Mouse (Mus musculus) lung, embryonic 15.5 days (tissue): ENCODE measurements around the gene Zfp961. TPM values are rescaled to one million over a fixed set of nuclear protein-coding genes. Genes with fewer than 3 reads are reported as not detected.
"Not testable (repeated sequence)": the region's sequence is repeated elsewhere in the genome, so short reads cannot be mapped to it uniquely, and the experiment has no call there.

Source experiments
- ATAC-seq: fragments of 200-750 bp; cut with Nextera tagmentation; 2 replicates; pipeline ENCODE4 v1.8.0; 2017; ENCODE audit warnings: moderate number of reproducible peaks, borderline replicate concordance; ENCODE audit not compliant: low FRiP score, low TSS enrichment; ENCODE audit errors: extremely low read depth
- H3K27ac ChIP-seq: fragments of 300-500 bp; sonication (generic); 2 replicates; pipeline ENCODE4 v1.5.1; 2015; ENCODE audit warnings: moderate library complexity, mild to moderate bottlenecking, inconsistent platforms
- H3K27me3 ChIP-seq: fragments of 300-500 bp; sonication (generic); 2 replicates; pipeline ENCODE4 v1.6.1; 2015; ENCODE audit warnings: inconsistent platforms
- H3K36me3 ChIP-seq: fragments of 300-500 bp; sonication (generic); 2 replicates; pipeline ENCODE4 v1.6.1; 2015; ENCODE audit warnings: inconsistent platforms
- H3K4me1 ChIP-seq: fragments of 300-500 bp; sonication (generic); 2 replicates; pipeline ENCODE4 v1.6.1; 2015; ENCODE audit warnings: inconsistent platforms
- H3K4me2 ChIP-seq: fragments of 300-500 bp; sonication (generic); 2 replicates; pipeline ENCODE4 v1.6.1; 2015; ENCODE audit warnings: inconsistent platforms, mild to moderate bottlenecking, moderate library complexity
- H3K4me3 ChIP-seq: fragments of 300-500 bp; sonication (generic); 2 replicates; pipeline ENCODE4 v1.5.1; 2015; ENCODE audit warnings: mild to moderate bottlenecking, inconsistent platforms
- H3K9ac ChIP-seq: fragments of 300-500 bp; sonication (generic); 2 replicates; pipeline ENCODE4 v1.6.1; 2015; ENCODE audit warnings: inconsistent platforms
- H3K9me3 ChIP-seq: fragments of 300-500 bp; sonication (generic); 2 replicates; pipeline ENCODE4 v1.6.1; 2016; ENCODE audit warnings: inconsistent platforms
- WGBS: fragments of 180-500 bp; shearing (Covaris S2); methylation state at CpG from one replicate; pipeline ENCODE4 v1.1.7; 2015; 5-methylcytosine and 5-hydroxymethylcytosine counted together
- polyA plus RNA-seq: library from polyadenylated mRNA; unstranded; fragments of >200 nt; fragmentation: Nextera tagmentation; extraction: Ambion mirVana; gene quantifications from 2 replicates; pipeline ENCODE4 v1.2.1, GENCODE M21; 2015

Zfp961 gene
- 21.4 and 22.3 TPM in 2 replicates for polyA plus RNA-seq

DNA sequence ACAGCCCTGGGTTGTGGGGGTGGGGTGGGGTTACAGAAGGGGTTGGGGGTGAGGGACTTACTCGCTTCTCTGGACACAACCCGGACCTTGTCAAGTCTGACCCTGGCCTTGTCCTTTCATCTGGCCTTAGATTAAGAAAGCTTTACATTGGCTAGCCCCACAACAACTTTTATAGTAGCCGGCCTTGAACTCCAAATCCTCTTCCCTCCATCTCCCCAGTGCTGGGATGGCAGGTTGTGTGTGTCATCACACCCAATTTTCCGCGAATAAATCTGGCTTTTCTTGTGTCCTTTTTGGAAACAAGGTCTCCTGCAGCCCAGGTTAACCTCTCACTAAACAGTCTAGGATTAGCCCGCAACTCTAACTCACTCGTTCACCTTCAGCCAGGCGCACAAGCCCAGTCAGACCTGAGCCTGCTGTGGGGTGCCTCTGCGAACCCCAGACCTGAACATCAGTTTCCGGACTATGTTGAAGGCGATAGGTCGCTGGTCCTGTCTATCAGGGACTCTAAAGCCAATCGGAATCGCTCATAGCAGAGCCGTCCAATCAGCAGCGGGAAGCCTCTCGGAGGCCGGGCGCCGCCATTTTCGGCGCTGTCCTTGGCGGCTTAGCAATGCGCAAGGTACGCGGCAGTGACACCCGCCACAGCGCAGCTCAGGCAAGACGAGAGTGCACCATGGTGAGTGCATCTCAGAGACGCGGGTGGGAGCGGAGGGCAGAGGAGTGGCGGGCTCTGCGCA, at the start of gene Zfp961:
Zfp961 (plus strand) TSS at position 557 of the 740 bp plus-strand sequence.
- no peaks in the 10 kb centered on the region for H3K27me3 ChIP-seq
- H3K9ac ChIP-seq, result peak within 1 kb of the TSS; percentile 69
- 0 out of 2 replicates have a peak, but pooled peaks cover 8% of the 10 kb centered on the region for H3K9me3 ChIP-seq
- peak within 1 kb of the TSS; percentile 84 for H3K4me3 ChIP-seq
- WGBS, result 3% methylated on average over 34 of the region's 34 CpGs
- H3K27ac ChIP-seq, result peak within 1 kb of the TSS; percentile 89
- peak within 1 kb of the TSS; percentile 65 for H3K4me2 ChIP-seq
- H3K4me1 ChIP-seq, result peaks cover 14% of the 10 kb centered on the region; the same call in 1 of the 2 replicates
- ATAC-seq, result peak; percentile 100
- peaks cover 14% of the 10 kb centered on the region; the same call in 1 of the 2 replicates for H3K36me3 ChIP-seq

DNA sequence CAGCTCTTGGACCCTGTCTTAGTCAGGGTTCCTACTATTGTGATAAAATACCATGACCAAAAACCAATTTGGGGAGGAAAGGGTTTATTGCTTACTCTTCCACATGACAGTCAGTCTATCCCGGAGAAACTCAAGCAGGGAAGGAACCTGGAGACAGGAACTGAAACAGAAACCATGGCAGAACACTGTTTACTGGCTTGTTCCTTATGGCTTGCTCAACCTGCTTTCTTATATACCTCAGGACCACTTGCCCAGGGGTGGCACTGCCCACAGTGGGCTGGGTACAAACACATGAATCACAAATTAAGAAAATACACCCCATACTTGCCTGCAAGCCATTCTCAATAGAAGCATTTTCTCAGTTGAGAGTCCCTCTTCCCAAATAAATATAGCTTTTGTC, 47.8 kb upstream of the Zfp961 start:
- H3K9ac ChIP-seq, H3K4me1 ChIP-seq, H3K4me2 ChIP-seq, H3K36me3 ChIP-seq, H3K27me3 ChIP-seq, ATAC-seq, H3K27ac ChIP-seq, H3K9me3 ChIP-seq, H3K4me3 ChIP-seq: not testable (repeated sequence)
- 58% methylated on average over 1 of the region's 1 CpGs for WGBS

DNA sequence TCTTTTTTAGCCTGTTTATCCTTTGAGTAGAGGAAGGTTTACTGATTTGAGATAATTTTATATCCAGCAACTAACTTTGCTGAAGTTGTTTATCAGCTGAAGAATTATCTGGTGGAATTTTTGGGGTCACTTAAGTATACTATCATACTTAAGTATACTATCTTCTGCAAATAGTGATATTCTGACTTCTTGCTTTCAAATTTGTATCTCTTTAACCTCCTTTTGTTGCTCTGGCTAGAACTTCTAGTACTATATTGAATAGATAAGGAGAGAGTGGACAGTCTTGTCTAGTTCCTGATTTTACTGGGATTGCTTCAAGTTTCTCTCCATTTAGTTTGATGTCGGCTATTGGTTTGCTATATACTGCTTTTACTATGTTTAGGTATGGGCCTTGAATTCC, 44.0 kb upstream of the Zfp961 start:
- H3K4me3 ChIP-seq, result no peak overlapping the region
- H3K9me3 ChIP-seq, result no peaks in the 10 kb centered on the region
- no peak overlapping the region for H3K27ac ChIP-seq
- no peaks in the 10 kb centered on the region for H3K27me3 ChIP-seq
- WGBS, result 88% methylated on average over 1 of the region's 1 CpGs
- H3K36me3 ChIP-seq, result no peaks in the 10 kb centered on the region
- H3K9ac ChIP-seq, result no peak overlapping the region
- no peaks in the 10 kb centered on the region for H3K4me1 ChIP-seq
- no peak for ATAC-seq
- H3K4me2 ChIP-seq, result no peak overlapping the region

DNA sequence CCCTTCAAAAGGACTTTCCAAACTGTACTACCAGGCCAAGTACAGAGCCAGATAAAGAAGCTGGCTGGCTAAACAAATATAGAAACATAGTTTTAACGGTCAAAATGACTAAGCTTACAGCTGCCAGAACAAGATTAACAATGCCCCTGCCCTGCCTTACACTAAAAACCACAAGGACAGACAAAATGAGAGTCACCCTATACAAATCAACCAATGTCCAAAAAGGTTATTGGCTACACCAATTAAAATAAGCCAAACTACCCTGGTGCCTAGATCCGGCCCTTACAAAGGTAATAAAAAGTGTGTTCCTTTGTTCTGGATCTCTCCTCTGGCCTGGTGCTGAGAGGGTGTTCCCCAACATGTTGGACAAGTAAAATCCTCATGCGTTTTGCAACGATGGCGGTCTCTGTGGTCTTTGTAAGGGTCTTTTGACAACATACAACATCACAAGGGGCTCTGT, 43.0 kb upstream of the Zfp961 start:
- Histone ChIP-seq H3K9me3 (no peaks in the 10 kb centered on the region), H3K4me1 (no peaks in the 10 kb centered on the region), H3K4me2 (peak overlapping the region; percentile 59), H3K9ac (no peak overlapping the region), H3K36me3 (no peaks in the 10 kb centered on the region), H3K27me3 (no peaks in the 10 kb centered on the region), H3K4me3 (peak overlapping the region; percentile 83), H3K27ac (0 out of 2 replicates have a peak overlapping the region, but pooled peaks have one; percentile 96)
- ATAC-seq, result no peak
- WGBS, result 93% methylated on average over 5 of the region's 5 CpGs

DNA sequence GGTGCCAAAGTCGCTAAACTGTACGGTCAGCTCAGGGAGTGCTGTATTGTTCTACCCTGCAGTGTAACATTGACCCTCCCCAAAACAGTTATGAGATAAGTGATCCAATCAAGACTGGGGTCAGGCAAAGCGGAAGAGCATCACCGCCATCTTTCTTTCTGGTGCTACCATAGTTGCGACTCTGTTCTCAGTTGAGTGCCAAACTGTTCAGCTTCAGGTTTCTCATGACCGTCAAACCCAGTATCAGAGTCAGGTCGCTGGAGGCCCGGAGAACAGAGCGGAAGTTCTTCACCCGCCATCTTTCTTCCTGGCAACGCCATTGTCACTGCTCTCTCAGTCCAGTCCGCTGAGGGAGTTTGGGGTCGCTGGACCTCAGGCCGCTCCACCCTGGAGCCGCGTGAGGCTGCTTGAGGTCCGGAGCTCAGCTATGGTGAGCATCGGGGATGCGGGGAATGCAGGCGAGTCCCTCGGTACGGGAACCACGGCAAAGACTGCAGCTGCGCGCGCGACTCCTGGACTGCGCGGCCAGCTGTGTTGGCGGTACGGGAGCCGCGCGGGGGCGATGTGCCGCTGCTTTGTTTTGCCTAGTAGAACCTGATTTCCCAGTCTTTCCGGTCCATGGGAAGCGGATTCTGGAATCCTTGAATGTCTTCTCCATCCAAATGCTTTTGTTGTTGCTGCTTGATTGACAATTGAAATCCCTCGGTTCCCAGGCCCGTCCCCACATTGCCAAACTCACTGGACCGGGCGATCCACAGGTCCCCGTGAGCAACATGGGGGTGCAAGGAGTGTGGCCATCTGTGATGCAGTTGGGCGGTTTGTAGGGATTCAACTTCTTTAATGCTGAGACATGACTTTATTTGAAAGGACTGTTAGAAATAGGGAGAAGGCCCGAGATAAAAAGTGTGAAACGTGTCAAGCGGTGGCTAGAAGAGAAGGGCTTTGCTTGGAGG, 42.3 kb upstream of the Zfp961 start, which contains the start of the genes Zfp882 and Zfp617:
Zfp882 (plus strand) TSS at position 300 of the 953 bp plus-strand sequence.
Zfp617 (plus strand) TSS at position 327 of the 953 bp plus-strand sequence.
- peak within 1 kb of the TSS; percentile 83 for H3K4me3 ChIP-seq
- 5% methylated on average over 47 of the region's 47 CpGs for WGBS
- peaks cover 2% of the 10 kb centered on the region; the same call in 1 of the 2 replicates for H3K36me3 ChIP-seq
- H3K9me3 ChIP-seq, result no peaks in the 10 kb centered on the region
- peak within 1 kb of the TSS; percentile 96 for H3K27ac ChIP-seq
- H3K4me2 ChIP-seq, result peak within 1 kb of the TSS; percentile 59
- peak within 1 kb of the TSS; percentile 91 for H3K9ac ChIP-seq
- no peaks in the 10 kb centered on the region for H3K4me1 ChIP-seq
- ATAC-seq, result peak; percentile 96
- H3K27me3 ChIP-seq, result no peaks in the 10 kb centered on the region

DNA sequence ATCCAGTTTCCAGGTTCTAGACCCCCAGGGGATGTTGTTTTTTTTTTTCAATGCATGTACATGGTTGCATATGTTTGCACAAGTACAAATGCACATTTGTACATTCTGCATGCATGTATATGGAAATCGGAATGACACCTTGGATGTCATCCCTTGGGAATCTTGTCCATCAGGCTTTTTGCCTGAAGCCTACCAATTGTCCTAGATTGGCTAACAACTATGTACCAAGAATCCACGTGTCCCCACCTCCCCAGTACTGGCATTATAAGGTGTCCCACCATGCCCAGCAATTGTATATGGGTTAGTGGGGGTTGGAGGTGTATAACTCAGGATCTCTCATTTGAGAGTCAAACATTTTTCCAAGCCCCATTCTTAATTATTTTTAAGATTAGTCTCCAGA, 38.6 kb upstream of the Zfp961 start:
- Histone ChIP-seq H3K4me2 (no peak overlapping the region), H3K9ac (no peak overlapping the region), H3K36me3 (peaks cover 15% of the 10 kb centered on the region; the same call in 1 of the 2 replicates), H3K27ac (no peak overlapping the region), H3K4me3 (no peak overlapping the region), H3K4me1 (no peaks in the 10 kb centered on the region), H3K9me3 (no peaks in the 10 kb centered on the region), H3K27me3 (no peaks in the 10 kb centered on the region)
- WGBS, result 79% methylated on average over 2 of the region's 2 CpGs
- no peak for ATAC-seq

DNA sequence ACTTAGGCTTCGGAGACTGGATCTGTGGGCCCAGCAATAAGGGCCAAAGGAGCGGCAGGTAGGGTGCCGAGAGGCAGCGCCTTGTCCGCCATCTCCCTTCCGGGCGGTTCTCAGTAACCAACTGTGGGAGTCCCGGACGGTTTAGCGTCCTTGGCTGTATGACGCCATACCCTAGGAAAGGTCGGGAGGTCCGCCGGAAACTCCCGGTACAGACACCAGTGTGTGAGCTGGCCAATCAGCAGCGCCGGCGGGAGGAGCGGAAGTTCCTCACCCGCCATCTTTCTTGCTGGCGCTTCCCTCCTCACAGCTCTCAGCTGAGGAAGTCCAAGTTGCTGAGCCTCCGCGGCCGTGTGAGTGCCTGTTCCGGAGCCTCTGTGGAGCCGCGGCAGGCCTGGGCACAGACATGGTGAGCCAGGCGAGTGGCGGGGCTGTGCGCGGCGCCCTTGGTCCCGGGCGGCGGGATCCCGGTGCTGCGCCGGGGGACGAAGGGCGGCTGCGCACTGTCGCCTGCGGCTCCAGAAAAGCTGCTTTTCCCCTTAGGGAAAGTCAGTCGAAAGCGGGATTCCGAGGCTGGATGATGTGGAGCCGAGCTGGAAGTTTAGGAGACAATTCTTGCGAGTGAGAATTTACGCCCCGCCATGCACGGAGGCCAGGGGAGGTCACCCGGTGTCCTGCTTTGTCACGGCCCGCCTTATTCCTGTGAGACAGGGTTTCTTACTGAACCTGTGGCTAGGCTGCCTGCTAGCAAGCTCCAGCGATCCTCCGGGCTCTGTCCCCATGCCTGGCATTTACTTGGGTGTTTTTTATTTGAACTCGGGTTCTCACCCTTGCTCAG, 28.1 kb upstream of the Zfp961 start:
- Histone ChIP-seq H3K4me1 (peaks cover 8% of the 10 kb centered on the region), H3K4me2 (peak overlapping the region; percentile 65), H3K36me3 (no peaks in the 10 kb centered on the region), H3K9me3 (no peaks in the 10 kb centered on the region), H3K27ac (peak overlapping the region; percentile 99), H3K4me3 (peak overlapping the region; percentile 62), H3K9ac (peak overlapping the region; percentile 77), H3K27me3 (no peaks in the 10 kb centered on the region)
- under 1% methylated on average over 55 of the region's 57 CpGs for WGBS
- ATAC-seq, result peak; percentile 100

DNA sequence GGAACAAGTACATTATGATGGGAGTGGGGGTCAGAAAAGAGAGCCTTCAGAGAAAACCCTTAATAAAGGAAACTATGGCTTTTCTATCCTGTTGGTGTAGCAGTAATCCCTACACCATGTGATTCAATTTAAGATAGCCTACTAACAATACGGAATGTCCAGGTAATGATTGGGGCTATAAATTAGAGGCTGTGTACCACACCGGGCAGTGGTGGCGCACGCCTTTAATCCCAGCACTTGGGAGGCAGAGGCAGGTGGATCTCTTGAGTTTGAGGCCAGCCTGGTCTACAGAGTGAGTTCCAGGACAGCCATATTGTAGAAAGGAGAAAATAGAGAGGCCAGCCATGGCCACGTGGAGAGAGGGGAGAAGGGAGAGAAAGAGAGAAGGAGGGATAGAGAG, 25.0 kb upstream of the Zfp961 start:
- H3K4me3 ChIP-seq, result no peak overlapping the region
- no peak for ATAC-seq
- no peaks in the 10 kb centered on the region for H3K27me3 ChIP-seq
- H3K36me3 ChIP-seq, result peaks cover 21% of the 10 kb centered on the region
- 96% methylated on average over 5 of the region's 5 CpGs for WGBS
- H3K4me2 ChIP-seq, result no peak overlapping the region
- H3K9ac ChIP-seq, result no peak overlapping the region
- peaks cover 8% of the 10 kb centered on the region for H3K4me1 ChIP-seq
- H3K9me3 ChIP-seq, result no peaks in the 10 kb centered on the region
- H3K27ac ChIP-seq, result no peak overlapping the region

DNA sequence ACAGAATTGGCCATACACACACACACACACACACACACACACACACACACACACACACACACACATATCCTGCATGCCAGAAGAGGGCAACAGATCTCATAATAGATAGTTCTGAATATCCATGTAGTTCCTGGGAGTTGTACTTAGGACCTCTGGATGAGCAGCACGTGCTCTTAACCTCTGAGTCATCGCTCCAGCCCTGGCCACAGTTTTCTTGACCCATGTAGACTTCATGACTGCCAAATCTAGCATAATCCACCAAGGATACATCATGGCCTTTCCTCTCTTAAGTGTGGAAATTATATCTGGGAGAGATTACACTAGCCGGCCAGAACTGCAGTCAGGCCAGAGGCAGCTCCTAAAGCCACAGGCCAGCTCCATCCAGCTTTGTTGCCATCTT, 24.3 kb upstream of the Zfp961 start:
- Histone ChIP-seq H3K36me3 (peaks cover 29% of the 10 kb centered on the region), H3K9ac (no peak overlapping the region), H3K4me1 (peaks cover 8% of the 10 kb centered on the region), H3K27me3 (no peaks in the 10 kb centered on the region), H3K4me2 (no peak overlapping the region), H3K27ac (no peak overlapping the region), H3K9me3 (no peaks in the 10 kb centered on the region), H3K4me3 (no peak overlapping the region)
- ATAC-seq, result no peak
- WGBS, result 93% methylated on average over 3 of the region's 3 CpGs

DNA sequence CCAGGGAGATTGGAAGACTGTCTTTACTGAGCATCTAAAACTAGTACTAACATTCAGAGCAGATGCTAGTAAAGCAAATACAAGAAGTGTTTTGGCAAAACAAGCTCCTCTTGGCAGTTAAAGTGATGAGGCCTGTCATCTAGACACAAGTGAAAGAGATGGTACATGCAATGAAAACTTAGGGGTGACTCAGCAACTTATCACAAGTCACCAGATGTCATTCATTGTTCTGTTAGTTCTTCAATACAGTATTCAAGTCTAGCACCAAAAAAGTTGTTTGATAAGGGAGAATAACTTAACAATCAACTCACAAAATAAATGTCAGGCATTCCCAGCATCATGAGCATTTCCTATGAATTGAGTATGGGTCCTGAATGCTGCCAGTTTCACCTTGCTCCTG, 23.1 kb upstream of the Zfp961 start:
- Histone ChIP-seq H3K36me3 (peaks cover 33% of the 10 kb centered on the region), H3K9ac (no peak overlapping the region), H3K27ac (no peak overlapping the region), H3K4me1 (peaks cover 8% of the 10 kb centered on the region), H3K9me3 (no peaks in the 10 kb centered on the region), H3K27me3 (no peaks in the 10 kb centered on the region), H3K4me3 (no peak overlapping the region), H3K4me2 (no peak overlapping the region)
- no peak for ATAC-seq

DNA sequence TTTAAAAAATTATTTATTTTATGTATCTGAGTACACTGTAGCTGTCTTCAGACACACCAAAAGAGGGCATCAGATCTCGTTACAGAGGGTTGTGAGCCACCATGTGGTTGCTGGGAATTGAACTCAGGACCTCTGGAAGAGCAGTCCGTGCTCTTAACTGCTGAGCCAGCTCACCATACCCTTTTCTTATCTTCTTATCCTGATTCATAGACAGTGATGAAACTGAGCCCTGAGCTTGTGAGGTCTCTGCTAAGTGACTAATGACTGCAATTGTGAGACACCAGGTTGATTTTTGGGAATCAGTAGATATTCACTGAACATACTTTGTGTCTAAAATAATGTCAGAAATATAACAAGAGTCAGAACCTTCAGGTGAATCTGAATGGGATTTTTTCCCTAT, 12.8 kb upstream of the Zfp961 start:
- 76% methylated on average over 2 of the region's 2 CpGs for WGBS
- not testable (repeated sequence) for H3K4me3 ChIP-seq, H3K4me1 ChIP-seq, H3K36me3 ChIP-seq, H3K27ac ChIP-seq, ATAC-seq, H3K27me3 ChIP-seq, H3K9me3 ChIP-seq, H3K4me2 ChIP-seq, H3K9ac ChIP-seq
